Mouse (Mus musculus) monocyte, adult 5-6 weeks (primary cell): ENCODE results near the gene Serpine3. TPM values are rescaled to one million over a fixed set of nuclear protein-coding genes. Genes with fewer than 3 reads are reported as not detected.

ENCODE experiments used
- ATAC-seq: fragments of 153-309, 156-312 bp; replicated peaks from 2 replicates; pipeline ENCODE4 v1.8.0; 2017; ENCODE audit warnings: mild to moderate bottlenecking; ENCODE audit not compliant: low TSS enrichment, insufficient number of reproducible peaks, severe bottlenecking, poor library complexity, low FRiP score
- total RNA-seq: library from RNA; stranded (forward); fragments of 200-1000, 200-491, 200-594 nt; gene quantifications from 3 replicates; pipeline ENCODE4 v1.2.3, GENCODE M21; 2017

Gene Serpine3
- total RNA-seq, 1 experiment from 2014 or later, result not detected

GRCm38 (mm10) chr14:62731902-62732301 is 68.4 kb downstream of the Serpine3 start:
- no peak for ATAC-seq

GRCm38 (mm10) chr14:62733666-62734065 is 70.2 kb downstream of the Serpine3 start:
- no peak for ATAC-seq

- ATAC-seq, result no peak
Observed at GRCm38 (mm10) chr14:62735646-62736045, 72.2 kb downstream of the Serpine3 start.

Other genes with a start within 250 kb of the Serpine3 start
- not detected in 3 replicates for gene Gucy1b2, start 207.4 kb upstream of the Serpine3 start, total RNA-seq
- gene Fam124a, start 107.9 kb upstream of the Serpine3 start, total RNA-seq, result not detected in 3 replicates
- not detected in 3 replicates for gene Gm4131, start 96.7 kb upstream of the Serpine3 start, total RNA-seq
- 63.8 to 126 TPM (median 83.5 TPM) in 3 replicates for gene Ints6, start 97.5 kb downstream of the Serpine3 start, total RNA-seq
- 29.0 to 31.6 TPM (median 29.2 TPM) in 3 replicates for gene Wdfy2, start 174.0 kb downstream of the Serpine3 start, total RNA-seq